Mouse (Mus musculus) spleen, adult 2 months (tissue): ENCODE results near the gene Ppm1n.

Experiments
- CTCF ChIP-seq: fragments of 200-500 bp; IDR thresholded peaks from 2 replicates; pipeline ENCODE4 v1.5.1; 2011; ENCODE audit warnings: mild to moderate bottlenecking, inconsistent platforms; ENCODE audit not compliant: insufficient read depth, insufficient read length, insufficient replicate concordance; ENCODE audit errors: extremely low read depth
- POLR2A ChIP-seq: fragments of 200-500 bp; IDR thresholded peaks from 2 replicates; pipeline ENCODE4 v1.6.1; 2011; ENCODE audit warnings: low read depth, low read length, inconsistent platforms

GRCm38 (mm10) chr7:19311991-19312390 lies 32.1 kb upstream of the Ppm1n start:
- TF ChIP-seq POLR2A (no peak), CTCF (no peak)
